Mouse (Mus musculus): ENCODE data around the gene Maneal.

DNA sequence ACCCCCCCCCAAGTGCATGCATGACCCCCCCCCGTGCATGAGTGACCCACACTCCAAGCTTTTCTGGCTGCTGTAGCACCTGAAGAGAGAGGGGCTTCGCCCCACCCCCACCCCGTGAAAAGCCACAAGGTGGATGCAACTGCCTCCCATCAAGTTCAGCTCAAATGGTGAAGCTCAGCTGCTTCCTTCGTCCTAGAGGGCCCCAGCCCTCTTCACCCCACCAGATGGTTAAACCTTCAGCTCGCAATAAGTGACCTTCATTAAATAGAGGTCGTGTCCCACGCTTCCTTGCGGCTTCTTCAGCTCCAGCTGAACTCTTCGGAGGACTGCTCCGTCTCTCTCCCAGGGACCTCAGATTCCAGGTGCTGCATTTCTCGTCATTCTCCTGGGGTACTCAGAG, 18.6 kb upstream of the Maneal start, which contains the start of gene Epha10:
- no peak for TF ChIP-seq GATA1 (IDR thresholded peaks at IDR 0.05; ENCODE audit: low read length)
- no peak for TF ChIP-seq TAL1 (IDR thresholded peaks at IDR 0.05; ENCODE audit: low read length)

All from erythroblast, embryonic 14.5 days (primary cell).